Mouse (Mus musculus) small intestine, adult 2 months (tissue): ENCODE measurements around the gene Doxl2.

ENCODE experiments used
- CTCF ChIP-seq: fragments of 200-500 bp; IDR thresholded peaks from 2 replicates; pipeline ENCODE4 v1.5.1; 2012; ENCODE audit warnings: low read depth, mild to moderate bottlenecking, control low read depth, inconsistent platforms, low read length, moderate library complexity, mixed read lengths; ENCODE audit not compliant: insufficient replicate concordance, insufficient read length; ENCODE audit errors: extremely low read depth
- POLR2A ChIP-seq: fragments of 200-500 bp; IDR thresholded peaks from 2 replicates; pipeline ENCODE4 v1.6.1; 2012; ENCODE audit warnings: low read depth, mild to moderate bottlenecking, control low read depth, inconsistent platforms, low read length, moderate library complexity

DNA sequence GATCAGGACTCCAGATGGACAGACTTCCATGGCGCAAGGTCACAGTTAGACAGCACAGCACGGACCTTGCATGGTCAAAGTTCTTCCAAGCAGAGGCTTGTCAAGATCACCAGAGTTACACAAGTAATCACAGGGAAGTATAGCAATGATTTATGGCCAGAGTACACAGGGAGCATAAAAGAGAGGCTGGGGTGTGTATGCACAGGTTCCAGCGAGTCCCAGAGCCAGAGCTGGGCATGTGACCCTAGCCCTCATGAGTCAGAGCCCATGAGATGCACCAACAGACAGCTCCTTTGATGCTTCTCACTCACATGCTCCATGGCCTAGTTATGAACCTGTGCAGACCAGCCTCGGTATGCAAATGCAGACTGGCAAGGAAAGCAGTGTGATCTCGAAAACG, 53.3 kb downstream of the Doxl2 start:
- TF ChIP-seq POLR2A (no peak), CTCF (no peak)
